Mouse (Mus musculus): ENCODE measurements around the gene Slc35g3.

GRCm38 (mm10) chr11:69804972-69805909 is 43.5 kb upstream of the Slc35g3 start, which contains the start of gene Tmem102:
- TF ChIP-seq CTCF (IDR thresholded peaks at IDR 0.05) (no peak), EP300 (IDR thresholded peaks at IDR 0.05) (no peak)

Measured in lung, postnatal 0 days (tissue).